Mouse (Mus musculus): ENCODE measurements around the gene Vdr.

DNA sequence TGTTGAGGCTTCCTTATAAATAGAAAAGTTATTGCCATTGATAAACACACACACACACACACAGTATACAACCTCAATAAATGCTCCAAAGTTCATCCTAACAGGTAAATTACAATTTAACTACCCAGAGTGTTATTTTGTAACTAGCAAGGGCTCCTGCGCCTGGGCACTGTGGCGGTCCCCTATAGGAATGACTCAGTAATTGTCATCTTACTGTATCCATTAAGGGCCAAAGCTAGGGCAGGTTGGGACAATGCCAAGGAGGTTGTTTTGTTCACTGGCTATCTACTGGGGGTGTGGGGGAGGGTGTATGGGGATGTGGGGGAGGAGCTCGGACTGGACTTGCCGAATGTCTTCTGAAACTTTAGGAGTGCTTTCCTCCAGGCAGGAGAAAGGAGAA, 16.6 kb upstream of the Vdr start:
- TF ChIP-seq CTCF (IDR thresholded peaks at IDR 0.05; ENCODE audit: low read depth) (no peak), EP300 (IDR thresholded peaks at IDR 0.05; ENCODE audit: low read depth) (no peak)

Data from liver, embryonic 14.5 days (tissue).